Mouse (Mus musculus) c-Kit-negative CD71-positive TER-119-positive erythroid progenitor cells, embryonic 14.5 days (primary cell): ENCODE data around the gene Prr5.

Source experiments
- DNase-seq: peaks from one replicate; pipeline ENCODE4 v3.0.0-alpha.2; 2013; ENCODE audit warnings: low read depth, low spot score

Gene Prr5

GRCm38 (mm10) chr15:84680545-84681454 is 11.4 kb downstream of the Prr5 start:
- DNase-seq, result no peak

DNA sequence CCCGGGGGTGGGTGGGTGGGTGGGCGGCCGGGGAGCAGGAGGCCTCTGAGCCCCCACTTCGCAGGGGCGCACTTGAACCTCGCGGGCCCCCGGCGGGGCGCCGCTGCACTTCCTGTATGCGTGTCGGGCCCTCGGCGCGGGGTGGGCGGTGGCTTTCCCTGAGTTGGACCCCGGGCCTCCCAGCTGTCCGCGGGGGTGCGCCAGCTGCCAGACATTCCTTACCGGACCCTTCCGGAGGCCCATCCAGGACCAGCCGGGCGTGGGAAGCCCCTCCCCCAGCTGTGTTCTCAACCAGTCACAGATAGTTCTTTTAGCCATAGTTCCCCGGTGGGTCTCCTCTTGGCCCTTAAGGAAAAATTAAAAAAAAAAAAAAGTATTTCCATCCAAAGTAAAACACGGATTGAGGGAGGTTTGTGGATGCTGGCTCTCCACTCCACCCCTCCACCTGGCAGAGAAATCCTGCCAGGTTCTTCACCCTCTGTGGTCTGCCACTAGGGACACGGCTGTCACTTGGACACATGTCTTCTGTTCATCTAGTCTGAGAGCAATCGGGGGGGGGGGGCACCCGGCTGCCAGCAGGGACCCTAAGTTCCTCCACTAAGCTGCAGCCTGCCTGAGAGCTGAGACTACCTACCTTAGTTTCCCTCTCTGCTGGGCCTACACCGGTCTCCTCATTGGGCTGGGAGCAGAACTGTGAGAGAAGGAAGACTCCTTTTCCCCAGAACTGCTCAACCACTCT is 12.2 kb downstream of the Prr5 start:
- DNase-seq, result no peak

- DNase-seq, result no peak
Measured at GRCm38 (mm10) chr15:84682206-84682605, 12.8 kb downstream of the Prr5 start.

DNA sequence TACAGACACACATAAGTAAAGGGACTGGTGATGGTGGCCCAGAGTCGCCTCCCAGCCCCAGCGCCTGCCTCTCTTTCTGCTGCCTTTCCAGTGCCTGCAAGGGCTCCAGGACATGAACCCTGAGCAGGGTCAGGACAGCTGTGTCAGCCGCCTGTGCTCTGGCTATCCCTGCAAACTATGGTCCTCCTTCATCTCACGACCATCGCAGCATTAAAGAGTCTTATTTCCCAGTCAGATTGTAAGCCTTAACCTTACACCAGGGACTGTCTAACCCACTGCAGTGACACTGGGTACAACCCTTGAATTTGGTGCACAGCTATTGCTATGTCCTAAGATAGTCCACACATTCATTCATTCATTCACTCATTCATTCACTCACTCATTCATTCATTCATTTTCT is 13.4 kb downstream of the Prr5 start:
- DNase-seq, result no peak

DNA sequence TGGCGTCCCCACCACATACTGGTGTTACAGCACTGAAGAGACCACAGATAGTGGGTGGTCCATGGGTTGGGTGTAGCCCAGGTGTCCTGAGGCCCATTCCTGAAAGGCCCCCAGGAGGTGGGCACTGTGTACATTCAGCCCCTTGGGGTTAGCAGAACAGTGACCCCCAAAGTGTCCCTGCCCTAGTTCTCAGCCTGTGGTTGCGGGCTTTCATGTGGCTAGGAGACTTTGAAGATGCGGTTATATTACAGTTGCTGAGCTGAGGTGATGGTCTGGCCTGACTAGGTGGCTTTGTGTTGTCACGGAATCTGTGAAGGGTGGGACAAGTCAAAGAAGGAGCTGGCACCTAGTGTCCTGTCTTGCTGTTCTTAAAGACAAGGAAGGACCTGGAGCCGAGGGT is 15.1 kb downstream of the Prr5 start:
- no peak for DNase-seq

DNA sequence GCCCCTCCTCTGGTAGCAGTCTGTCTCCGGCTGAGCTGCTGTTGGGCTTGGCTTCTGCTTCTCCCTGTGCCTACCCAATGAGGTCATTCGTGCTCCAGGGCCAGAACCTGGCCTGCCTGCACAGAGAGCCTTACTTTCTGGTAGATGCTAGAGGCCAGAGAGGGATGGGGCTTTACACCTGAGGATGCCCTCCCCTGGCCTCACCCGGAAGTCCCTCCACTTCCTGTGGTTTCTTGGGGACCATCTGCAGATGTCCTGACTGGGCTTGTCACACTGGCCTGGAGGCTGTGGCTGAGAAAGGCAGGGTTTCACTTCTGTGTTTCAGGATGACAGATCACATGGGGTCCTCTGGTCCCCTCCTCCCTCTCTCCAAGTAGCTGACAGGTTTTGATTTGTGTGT is 16.0 kb downstream of the Prr5 start:
- DNase-seq, result no peak

DNA sequence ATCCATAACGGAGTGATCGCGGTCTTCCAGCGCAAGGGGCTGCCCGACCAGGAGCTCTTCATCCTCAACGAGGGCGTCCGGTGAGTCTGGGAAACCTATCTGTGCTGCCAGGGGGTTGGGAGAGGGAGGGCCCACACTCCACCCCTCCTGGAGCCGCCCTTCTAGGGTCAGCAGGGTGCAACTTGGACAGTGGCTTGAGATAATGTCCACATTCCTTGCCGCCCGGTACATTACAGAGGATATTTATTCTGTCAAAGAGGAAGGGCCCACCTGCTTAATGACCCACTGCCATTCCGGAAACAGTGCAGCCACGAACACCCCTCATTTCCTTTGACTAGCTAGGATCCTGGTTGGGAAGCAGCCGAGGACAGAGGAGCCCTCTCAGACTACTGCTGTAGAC is 18.5 kb downstream of the Prr5 start:
- no peak for DNase-seq

- DNase-seq, result no peak
Measured at GRCm38 (mm10) chr15:84689356-84689755, 19.9 kb downstream of the Prr5 start.

DNA sequence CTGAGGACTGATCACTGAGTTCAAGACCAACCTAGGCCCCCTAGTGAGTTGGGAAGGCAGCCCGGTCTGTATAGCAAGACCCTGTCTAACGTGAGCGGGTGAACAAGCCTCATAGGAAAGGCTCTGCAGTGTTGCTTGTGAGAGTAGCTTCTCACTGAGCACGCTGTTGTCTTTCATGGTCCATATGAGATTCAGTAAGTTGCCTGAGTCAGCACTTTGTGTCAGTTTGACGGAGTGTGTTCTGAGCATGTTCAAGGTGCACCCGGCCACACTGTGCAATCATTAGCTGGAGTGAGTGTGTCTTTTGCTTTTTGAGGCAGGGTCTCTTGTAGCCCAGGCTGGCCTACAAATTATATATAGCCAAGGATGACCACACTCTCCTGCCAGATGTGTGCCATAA is 22.1 kb downstream of the Prr5 start:
- no peak for DNase-seq

- DNase-seq, result no peak
Measured at GRCm38 (mm10) chr15:84692645-84693044, 23.2 kb downstream of the Prr5 start.

DNA sequence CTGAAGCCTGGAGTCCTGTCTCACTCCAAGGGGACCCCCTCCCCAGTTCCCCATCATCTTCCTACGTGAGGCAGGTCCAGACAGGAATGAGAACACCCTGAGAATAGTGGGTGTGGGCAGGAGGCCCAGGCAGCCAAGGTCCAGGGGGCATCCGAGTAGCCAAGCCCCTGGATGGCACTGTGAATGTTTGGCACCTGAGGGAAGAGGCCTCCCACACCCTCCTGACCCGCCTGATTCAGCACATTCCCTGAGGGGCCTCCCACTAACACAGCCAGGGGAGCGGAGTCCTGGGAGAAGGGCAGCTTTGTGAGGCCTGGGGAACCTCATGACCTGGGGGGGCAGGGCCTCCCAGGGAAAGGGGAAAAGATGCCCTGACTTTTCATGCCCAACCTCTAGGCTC is 26.6 kb downstream of the Prr5 start:
- no peak for DNase-seq

GRCm38 (mm10) chr15:84697611-84698011 is 28.2 kb downstream of the Prr5 start:
- DNase-seq, result no peak

DNA sequence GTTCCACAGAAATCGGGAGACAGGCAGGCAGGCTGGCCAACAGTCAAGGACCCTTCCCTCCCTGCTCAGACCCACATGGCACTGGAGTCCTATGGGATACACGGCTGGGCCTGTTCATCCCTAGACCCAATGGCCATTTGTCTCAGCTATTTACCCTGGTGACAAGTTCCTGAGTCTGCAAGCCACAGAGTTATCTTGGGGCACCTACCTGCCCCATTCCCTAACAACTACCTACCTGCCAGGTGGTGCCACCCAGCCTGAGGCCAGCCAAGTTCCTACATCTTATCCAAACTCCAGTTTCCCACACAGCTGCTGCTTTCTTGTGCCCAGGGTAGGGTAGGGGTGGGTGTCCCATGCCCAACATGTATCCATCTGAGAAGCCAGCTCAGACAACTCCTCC is 28.8 kb downstream of the Prr5 start:
- no peak for DNase-seq

DNA sequence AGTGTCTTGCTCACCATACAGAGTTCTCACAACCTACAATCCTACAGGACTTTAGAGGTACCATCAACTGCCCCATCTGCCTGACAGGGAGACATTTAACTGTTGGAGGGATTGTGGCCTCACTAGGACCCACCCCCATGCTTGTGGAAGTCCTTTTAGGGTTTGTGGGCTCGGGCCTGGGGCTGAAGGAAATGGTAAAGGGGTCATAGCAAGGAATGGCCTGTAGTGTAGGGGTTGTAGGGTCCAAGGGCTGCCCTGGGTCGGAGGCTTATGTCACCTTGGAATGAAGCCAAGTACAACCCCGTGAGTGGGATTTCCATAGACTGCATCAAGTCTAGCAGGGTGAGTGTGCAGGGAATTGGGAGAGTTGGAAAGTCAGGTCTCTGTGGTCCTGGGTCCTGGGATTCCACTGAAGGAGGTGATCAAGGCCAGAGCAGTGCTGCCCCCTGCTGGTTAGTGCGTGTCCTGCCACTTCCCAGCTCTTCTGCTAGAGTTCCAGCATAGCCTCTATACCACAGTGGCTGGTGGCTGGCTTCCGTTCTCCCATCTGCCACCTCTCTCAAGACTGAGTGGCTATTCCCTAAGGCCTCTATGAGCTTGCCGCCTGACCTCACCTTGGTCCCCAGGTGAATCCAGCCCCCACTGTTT is 30.9 kb downstream of the Prr5 start:
- DNase-seq, result peak; percentile 29

GRCm38 (mm10) chr15:84701947-84702346 is 32.5 kb downstream of the Prr5 start:
- no peak for DNase-seq

DNA sequence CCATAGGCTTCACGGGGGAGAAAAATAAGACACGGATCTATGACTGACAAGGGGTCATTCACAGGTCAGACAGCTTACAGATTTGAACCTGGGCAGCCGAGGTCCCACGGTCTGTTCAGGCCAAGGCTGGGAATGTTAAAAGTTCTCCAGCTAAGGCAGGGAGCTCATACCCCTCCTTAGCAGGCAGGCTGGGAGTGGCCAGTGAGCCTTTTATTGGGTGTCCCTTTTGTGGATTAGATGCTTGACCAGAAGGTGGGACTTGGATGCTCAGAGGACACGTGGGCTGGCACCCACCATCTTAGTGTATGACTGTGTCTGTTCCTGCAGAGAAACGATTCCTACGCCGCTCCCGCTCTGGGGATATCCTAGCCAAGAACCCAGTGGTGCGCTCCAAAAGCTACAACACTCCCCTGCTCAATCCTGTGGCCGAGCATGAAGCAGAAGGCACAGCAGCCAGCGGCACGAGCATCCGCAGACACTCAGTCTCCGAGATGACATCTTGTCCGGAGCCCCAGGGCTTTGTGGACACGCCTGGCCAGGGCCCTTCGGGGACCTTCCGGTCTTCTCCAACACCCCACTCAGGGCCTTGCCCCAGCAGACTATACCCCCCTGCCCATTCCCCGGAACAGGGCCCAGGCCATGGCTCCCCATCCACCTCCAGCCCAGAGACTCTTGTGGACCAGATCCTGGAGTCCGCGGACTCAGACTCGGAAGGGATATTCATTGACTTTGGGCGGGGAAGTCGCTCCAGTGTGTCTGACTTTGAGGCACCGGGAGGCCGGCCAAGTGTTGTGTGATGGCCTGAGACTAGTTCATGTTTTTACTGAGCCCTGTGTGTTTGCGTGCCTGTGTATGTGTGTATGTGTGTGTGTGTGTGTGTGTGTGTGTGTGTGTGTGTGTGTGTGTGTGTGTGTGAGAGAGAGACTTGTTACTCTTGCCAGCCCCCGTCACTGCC is 33.2 kb downstream of the Prr5 start:
- no peak for DNase-seq

GRCm38 (mm10) chr15:84703992-84704391 is 34.6 kb downstream of the Prr5 start:
- DNase-seq, result no peak

GRCm38 (mm10) chr15:84705351-84705901 is 36.0 kb downstream of the Prr5 start:
- no peak for DNase-seq

DNA sequence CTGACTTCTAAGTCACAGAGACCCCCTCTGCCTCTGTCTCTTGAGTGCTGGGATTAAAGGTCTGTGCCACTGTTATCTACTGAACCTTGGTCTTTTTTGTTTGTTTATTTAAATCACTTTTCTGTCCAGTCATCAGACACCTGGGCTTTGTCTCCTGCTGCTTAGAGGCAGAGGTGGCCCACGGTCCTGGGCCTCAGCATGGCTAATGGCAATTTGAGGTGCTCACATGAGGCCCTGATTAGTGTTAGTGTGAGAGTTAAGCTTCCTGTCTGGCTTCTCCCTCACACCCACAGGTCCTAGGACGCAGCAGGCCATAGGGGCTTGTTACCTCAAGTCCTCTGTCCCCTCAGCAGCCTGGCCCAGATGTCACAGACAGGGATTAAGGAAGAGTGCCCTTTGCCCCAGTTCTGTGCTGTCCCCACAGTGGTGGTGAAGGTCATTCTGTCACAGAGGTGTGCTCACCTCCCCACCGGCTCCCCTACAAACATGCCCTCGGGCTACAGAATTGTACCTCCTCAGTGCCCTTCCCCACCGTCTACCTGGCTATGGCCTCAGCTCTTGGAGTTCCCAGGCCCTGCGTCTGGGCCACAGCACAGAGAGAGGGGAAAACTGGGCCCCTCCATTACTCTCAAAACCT is 37.7 kb downstream of the Prr5 start:
- no peak for DNase-seq

- DNase-seq, result no peak
Measured at GRCm38 (mm10) chr15:84712566-84713405, 43.4 kb downstream of the Prr5 start.
